Mouse (Mus musculus): ENCODE data around the gene Ipmk. TPM values are rescaled to one million over a fixed set of nuclear protein-coding genes. Genes with fewer than 3 reads are reported as not detected.
A peak's percentile ranks its signal among the peaks of the same experiment; 100 is the strongest.

Gene Ipmk
- polyA plus RNA-seq, 1 experiment from 2014 or later: 32.4 TPM

GRCm38 (mm10) chr10:71342030-71342805, 5.3 kb upstream of the Ipmk start:
- TF ChIP-seq CTCF (IDR thresholded peaks at IDR 0.05; ENCODE audit: low read depth): peak; percentile 52
- 70% methylated on average over 7 of the region's 7 CpGs for WGBS

GRCm38 (mm10) chr10:71343130-71343529, 4.4 kb upstream of the Ipmk start:
- Histone ChIP-seq H3K27me3 (replicated peaks; ENCODE audit: control insufficient read depth, insufficient read depth, low read length) (no peaks in the 10 kb centered on the region), H3K9ac (ENCODE audit: low read depth, low read length) (no peak overlapping the region), H3K27ac (ENCODE audit: low read depth, low read length) (no peak overlapping the region), H3K36me3 (ENCODE audit: control insufficient read depth, insufficient read depth) (no peaks in the 10 kb centered on the region), H3K9me3 (ENCODE audit: control insufficient read depth) (no peaks in the 10 kb centered on the region), H3K4me2 (replicated peaks; ENCODE audit: low read depth) (no peak overlapping the region), H3K4me1 (replicated peaks; ENCODE audit: control insufficient read depth, insufficient read depth, low read length) (peaks cover 14% of the 10 kb centered on the region), H3K4me3 (ENCODE audit: low read depth, low read length) (no peak overlapping the region)
- no peak for TF ChIP-seq CTCF (IDR thresholded peaks at IDR 0.05; ENCODE audit: low read depth)
- 69% methylated on average over 3 of the region's 3 CpGs for WGBS
- no peak for ATAC-seq

More at GRCm38 (mm10) chr10:71342030-71342805, 5.3 kb upstream of the Ipmk start:
- Histone ChIP-seq H3K4me1 (replicated peaks; ENCODE audit: control insufficient read depth, insufficient read depth, low read length) (peaks cover 15% of the 10 kb centered on the region), H3K9ac (ENCODE audit: low read depth, low read length) (no peak overlapping the region), H3K36me3 (ENCODE audit: control insufficient read depth, insufficient read depth) (no peaks in the 10 kb centered on the region), H3K27me3 (replicated peaks; ENCODE audit: control insufficient read depth, insufficient read depth, low read length) (no peaks in the 10 kb centered on the region), H3K4me2 (replicated peaks; ENCODE audit: low read depth) (no peak overlapping the region), H3K27ac (ENCODE audit: low read depth, low read length) (no peak overlapping the region), H3K9me3 (ENCODE audit: control insufficient read depth) (no peaks in the 10 kb centered on the region), H3K4me3 (ENCODE audit: low read depth, low read length) (no peak overlapping the region)
- ATAC-seq: no peak

GRCm38 (mm10) chr10:71343567-71344265, 3.8 kb upstream of the Ipmk start:
- TF ChIP-seq CTCF (IDR thresholded peaks at IDR 0.05; ENCODE audit: low read depth): no peak

GRCm38 (mm10) chr10:71344579-71345143, 2.9 kb upstream of the Ipmk start, which contains the start of gene Cisd1:
Cisd1 (minus strand) TSS chr10:71344954.
- H3K9me3 ChIP-seq (ENCODE audit: control insufficient read depth): no peaks in the 10 kb centered on the region
- H3K27me3 ChIP-seq (replicated peaks; ENCODE audit: control insufficient read depth, insufficient read depth, low read length): no peaks in the 10 kb centered on the region
- no peak for TF ChIP-seq CTCF (IDR thresholded peaks at IDR 0.05; ENCODE audit: low read depth)
- H3K4me1 ChIP-seq (replicated peaks; ENCODE audit: control insufficient read depth, insufficient read depth, low read length): peaks cover 5% of the 10 kb centered on the region; the same call in 1 of the 2 replicates
- ATAC-seq: peak; percentile 76
- no peaks in the 10 kb centered on the region for H3K36me3 ChIP-seq (ENCODE audit: control insufficient read depth, insufficient read depth)
- H3K4me2 ChIP-seq (replicated peaks; ENCODE audit: low read depth): peak within 1 kb of the TSS; percentile 87
- under 1% methylated on average over 60 of the region's 60 CpGs for WGBS
- peak within 1 kb of the TSS; percentile 88 for H3K27ac ChIP-seq (ENCODE audit: low read depth, low read length)
- H3K4me3 ChIP-seq (ENCODE audit: low read depth, low read length): peak within 1 kb of the TSS; percentile 66
- peak within 1 kb of the TSS; percentile 70 for H3K9ac ChIP-seq (ENCODE audit: low read depth, low read length)

More at GRCm38 (mm10) chr10:71343567-71344265, 3.8 kb upstream of the Ipmk start:
- 24% methylated on average over 14 of the region's 14 CpGs for WGBS
- H3K27me3 ChIP-seq (replicated peaks; ENCODE audit: control insufficient read depth, insufficient read depth, low read length): no peaks in the 10 kb centered on the region
- no peaks in the 10 kb centered on the region for H3K36me3 ChIP-seq (ENCODE audit: control insufficient read depth, insufficient read depth)
- H3K4me1 ChIP-seq (replicated peaks; ENCODE audit: control insufficient read depth, insufficient read depth, low read length): peaks cover 14% of the 10 kb centered on the region
- peak overlapping the region; percentile 70 for H3K9ac ChIP-seq (ENCODE audit: low read depth, low read length)
- ATAC-seq: no peak
- H3K4me3 ChIP-seq (ENCODE audit: low read depth, low read length): peak overlapping the region; percentile 66
- no peak overlapping the region for H3K27ac ChIP-seq (ENCODE audit: low read depth, low read length)
- H3K9me3 ChIP-seq (ENCODE audit: control insufficient read depth): no peaks in the 10 kb centered on the region
- peak overlapping the region; percentile 87 for H3K4me2 ChIP-seq (replicated peaks; ENCODE audit: low read depth)

- Histone ChIP-seq H3K9me3 (ENCODE audit: control insufficient read depth) (no peaks in the 10 kb centered on the region), H3K36me3 (ENCODE audit: control insufficient read depth, insufficient read depth) (peaks cover 6% of the 10 kb centered on the region; the same call in 1 of the 2 replicates), H3K9ac (ENCODE audit: low read depth, low read length) (no peak overlapping the region), H3K27me3 (replicated peaks; ENCODE audit: control insufficient read depth, insufficient read depth, low read length) (no peaks in the 10 kb centered on the region), H3K27ac (ENCODE audit: low read depth, low read length) (no peak overlapping the region), H3K4me2 (replicated peaks; ENCODE audit: low read depth) (no peak overlapping the region), H3K4me1 (replicated peaks; ENCODE audit: control insufficient read depth, insufficient read depth, low read length) (peaks cover 5% of the 10 kb centered on the region; the same call in 1 of the 2 replicates), H3K4me3 (ENCODE audit: low read depth, low read length) (no peak overlapping the region)
- 67% methylated on average over 2 of the region's 2 CpGs for WGBS
- TF ChIP-seq CTCF (IDR thresholded peaks at IDR 0.05; ENCODE audit: low read depth): no peak
- no peak for ATAC-seq
These were observed 1.5 kb upstream of the Ipmk start for GRCm38 (mm10) chr10:71346106-71346505.

Measured in intestine, postnatal 0 days (tissue).